ENCODE assay signal across 9 mouse cellular contexts in genomic region chr17:34261502-34261901, GRCm38 (mm10). TPM values are rescaled to one million over a fixed set of nuclear protein-coding genes. Genes with fewer than 3 reads are reported as not detected.
DNase-seq lines count a peak whose midpoint lies in the region; ATAC-seq and TF ChIP-seq lines count a peak whose summit lies in the region.
"Had no signal": no experiment of that assay in that cellular context is flagged by ENCODE, and none has a peak within 500 bp of the region (broad histone marks: within the 10 kb centered on the region; RNA-seq: fewer than 3 reads in every experiment).

No protein-coding gene starts in this region.

- no peak for TF ChIP-seq EP300 in liver, postnatal 0 days (IDR thresholded peaks at IDR 0.05; ENCODE audit: low read depth)

- no peak for TF ChIP-seq CTCF in liver, postnatal 0 days (IDR thresholded peaks at IDR 0.05; ENCODE audit: low read depth)
- TF ChIP-seq CTCF in kidney, adult 2 months (conservative IDR thresholded peaks at IDR 0.05; ENCODE audit: insufficient read depth, insufficient read length, low read depth, low read length) = no peak

- ATAC-seq in liver, postnatal 0 days = 0 out of 2 replicates have a peak, but pooled peaks have one; percentile 9
- ATAC-seq in liver, embryonic 12.5 days = no peak
- ATAC-seq in limb, embryonic 14.5 days (ENCODE audit: low FRiP score, low read depth) = peak; percentile 41
- peak; percentile 52 for ATAC-seq in neural tube, embryonic 12.5 days (ENCODE audit: low FRiP score, low read depth)
- ATAC-seq in stomach, embryonic 15.5 days (ENCODE audit: insufficient read depth, low FRiP score, low read depth) = peak; percentile 44; the same call in 1 of the 2 replicates

- H3K27ac ChIP-seq in liver, postnatal 0 days (ENCODE audit: low read depth) = no peak overlapping the region
- no peak overlapping the region for H3K27ac ChIP-seq in liver, embryonic 12.5 days
- H3K27ac ChIP-seq in kidney, adult 2 months (ENCODE audit: insufficient read depth, low read depth, low read length) = no peak overlapping the region
- no peak overlapping the region for H3K27ac ChIP-seq in limb, embryonic 14.5 days (replicated peaks; ENCODE audit: low read depth, low read length)
- no peak overlapping the region for H3K27ac ChIP-seq in neural tube, embryonic 12.5 days
- H3K27ac ChIP-seq in stomach, embryonic 15.5 days = no peak overlapping the region; the same call in 1 of the 2 replicates

- no peaks in the 10 kb centered on the region for H3K36me3 ChIP-seq in liver, postnatal 0 days (replicated peaks; ENCODE audit: insufficient read depth, low read length)
- H3K36me3 ChIP-seq in liver, embryonic 12.5 days = no peaks in the 10 kb centered on the region
- H3K36me3 ChIP-seq in kidney, adult 2 months (ENCODE audit: control insufficient read depth, insufficient read depth, low read length) = no peaks in the 10 kb centered on the region
- no peaks in the 10 kb centered on the region for H3K36me3 ChIP-seq in limb, embryonic 14.5 days (ENCODE audit: control insufficient read depth, insufficient read depth, low read length)
- no peaks in the 10 kb centered on the region for H3K36me3 ChIP-seq in neural tube, embryonic 12.5 days
- H3K36me3 ChIP-seq in stomach, embryonic 15.5 days = no peaks in the 10 kb centered on the region

- peak; percentile 37 for DNase-seq in liver, postnatal 0 days
- peak; percentile 86 to 89 for DNase-seq in cerebellum, postnatal 14 days
- DNase-seq in heart, adult 8-10 months (ENCODE audit: low spot score) = peak; percentile 86
- DNase-seq in kidney, adult 2 months = peak; percentile 89
- DNase-seq in limb, embryonic 14.5 days (ENCODE audit: low spot score) = peak; percentile 81

- H3K27me3 ChIP-seq in liver, postnatal 0 days (ENCODE audit: insufficient read depth, low read length) = peaks cover 41% of the 10 kb centered on the region
- peaks cover 73% of the 10 kb centered on the region for H3K27me3 ChIP-seq in liver, embryonic 12.5 days (replicated peaks)
- 0 out of 2 replicates have a peak, but pooled peaks cover 2% of the 10 kb centered on the region for H3K27me3 ChIP-seq in kidney, adult 2 months (replicated peaks; ENCODE audit: control insufficient read depth, insufficient read depth, low read length)
- H3K27me3 ChIP-seq in limb, embryonic 14.5 days (ENCODE audit: control insufficient read depth, insufficient read depth, low read length) = peaks cover 27% of the 10 kb centered on the region
- peaks cover 16% of the 10 kb centered on the region for H3K27me3 ChIP-seq in neural tube, embryonic 12.5 days (replicated peaks)
- peaks cover 33% of the 10 kb centered on the region for H3K27me3 ChIP-seq in stomach, embryonic 15.5 days (replicated peaks)

- WGBS in liver, postnatal 0 days (ENCODE audit: insufficient replicate concordance) = 27% methylated on average over 4 of the region's 4 CpGs
- 27% methylated on average over 4 of the region's 4 CpGs for WGBS in liver, embryonic 12.5 days (ENCODE audit: insufficient replicate concordance)
- 24% methylated on average over 4 of the region's 4 CpGs for WGBS in kidney, adult 2 months
- WGBS in limb, embryonic 14.5 days = 31% methylated on average over 4 of the region's 4 CpGs
- WGBS in neural tube, embryonic 12.5 days = 30% methylated on average over 4 of the region's 4 CpGs
- 29% methylated on average over 4 of the region's 4 CpGs for WGBS in stomach, embryonic 15.5 days

- no peak overlapping the region for H3K9ac ChIP-seq in liver, postnatal 0 days (replicated peaks)
- H3K9ac ChIP-seq in liver, embryonic 12.5 days = no peak overlapping the region
- H3K9ac ChIP-seq in limb, embryonic 14.5 days (ENCODE audit: low read depth, low read length, severe bottlenecking) = no peak overlapping the region
- H3K9ac ChIP-seq in neural tube, embryonic 12.5 days = no peak overlapping the region
- H3K9ac ChIP-seq in stomach, embryonic 15.5 days = no peak overlapping the region

- H3K4me1 ChIP-seq in liver, postnatal 0 days (ENCODE audit: insufficient read depth) = peaks cover 18% of the 10 kb centered on the region
- peaks cover 11% of the 10 kb centered on the region; the same call in 1 of the 2 replicates for H3K4me1 ChIP-seq in liver, embryonic 12.5 days
- H3K4me1 ChIP-seq in kidney, adult 2 months (ENCODE audit: control insufficient read depth, insufficient read depth, low read length) = no peaks in the 10 kb centered on the region
- H3K4me1 ChIP-seq in limb, embryonic 14.5 days (ENCODE audit: control insufficient read depth, insufficient read depth, low read length) = 0 out of 2 replicates have a peak, but pooled peaks cover 3% of the 10 kb centered on the region
- H3K4me1 ChIP-seq in neural tube, embryonic 12.5 days = peaks cover 20% of the 10 kb centered on the region
- H3K4me1 ChIP-seq in stomach, embryonic 15.5 days = peaks cover 23% of the 10 kb centered on the region

- no peak for TF ChIP-seq POLR2A in kidney, adult 2 months (IDR thresholded peaks at IDR 0.05; ENCODE audit: low read depth, low read length)
- no peak for TF ChIP-seq POLR2A in limb, embryonic 14.5 days (IDR thresholded peaks at IDR 0.05; ENCODE audit: borderline replicate concordance, extremely low read depth, insufficient read depth, insufficient read length)

- H3K4me3 ChIP-seq in liver, postnatal 0 days (ENCODE audit: low read depth, low read length) = no peak overlapping the region
- no peak overlapping the region for H3K4me3 ChIP-seq in liver, embryonic 12.5 days
- no peak overlapping the region for H3K4me3 ChIP-seq in kidney, adult 2 months (ENCODE audit: insufficient read depth, low read depth, low read length)
- no peak overlapping the region for H3K4me3 ChIP-seq in limb, embryonic 14.5 days (replicated peaks; ENCODE audit: low read length)
- no peak overlapping the region for H3K4me3 ChIP-seq in neural tube, embryonic 12.5 days
- no peak overlapping the region for H3K4me3 ChIP-seq in stomach, embryonic 15.5 days (replicated peaks)
- H3K4me3 ChIP-seq: megakaryocyte, embryonic 14.5 days had no signal

- H3K4me2 ChIP-seq in liver, postnatal 0 days (ENCODE audit: low read depth, low read length) = no peak overlapping the region
- H3K4me2 ChIP-seq in liver, embryonic 12.5 days = no peak overlapping the region
- no peak overlapping the region for H3K4me2 ChIP-seq in limb, embryonic 14.5 days (replicated peaks; ENCODE audit: low read depth, low read length, severe bottlenecking)
- no peak overlapping the region for H3K4me2 ChIP-seq in neural tube, embryonic 12.5 days (replicated peaks)
- H3K4me2 ChIP-seq in stomach, embryonic 15.5 days = no peak overlapping the region

- H3K9me3 ChIP-seq in liver, postnatal 0 days (ENCODE audit: low read length) = no peaks in the 10 kb centered on the region
- no peaks in the 10 kb centered on the region for H3K9me3 ChIP-seq in liver, embryonic 12.5 days (replicated peaks)
- no peaks in the 10 kb centered on the region for H3K9me3 ChIP-seq in limb, embryonic 14.5 days (ENCODE audit: control insufficient read depth, low read length)
- no peaks in the 10 kb centered on the region for H3K9me3 ChIP-seq in neural tube, embryonic 12.5 days
- no peaks in the 10 kb centered on the region for H3K9me3 ChIP-seq in stomach, embryonic 15.5 days

RNA-seq across cellular contexts. Expression of gene H2-Ab1, which starts 4.0 kb away (rescaled TPM):
- 22.7 and 24.9 TPM in 2 replicates for polyA plus RNA-seq in liver, postnatal 0 days (2015; fragmentation: Nextera tagmentation; extraction: Ambion mirVana)
- 2.9 and 3.1 TPM in 2 replicates for polyA plus RNA-seq in liver, embryonic 12.5 days (2016; fragmentation: Nextera tagmentation; extraction: Ambion mirVana)
- 10 to 100 TPM; 13.2 to 19.1 (median 15.6) TPM for total RNA-seq in heart, adult 8-10 months (2022)
- 419 and 490 TPM in 2 replicates for polyA plus RNA-seq in kidney, adult 2 months (2012; rRNA removed)
- polyA plus RNA-seq in limb, embryonic 14.5 days (2012; rRNA removed) = 4.8 and 5.6 TPM in 2 replicates
- polyA plus RNA-seq in limb, embryonic 14.5 days (2014; fragmentation: Nextera tagmentation; extraction: Ambion mirVana) = 7.6 and 8.0 TPM in 2 replicates
- polyA plus RNA-seq in neural tube, embryonic 12.5 days (2016; fragmentation: Nextera tagmentation; extraction: Ambion mirVana) = 1.6 and 2.2 TPM in 2 replicates
- polyA plus RNA-seq in stomach, embryonic 15.5 days (2015; fragmentation: Nextera tagmentation; extraction: Ambion mirVana) = 13.3 and 18.1 TPM in 2 replicates

RNA-seq across cellular contexts. Expression of gene H2-Ob, which starts 22.8 kb away (rescaled TPM):
- 1.1 and 1.2 TPM in 2 replicates for polyA plus RNA-seq in liver, postnatal 0 days (2015; fragmentation: Nextera tagmentation; extraction: Ambion mirVana)
- polyA plus RNA-seq in liver, embryonic 12.5 days (2016; fragmentation: Nextera tagmentation; extraction: Ambion mirVana) = 0.05 and 0.19 TPM in 2 replicates
- 1 to 10 TPM in 1 of 4 experiments, under 1 TPM in 3; 0.41 to 1.5 (median 0.51) TPM for total RNA-seq in heart, adult 8-10 months (2022)
- 2.3 and 15.1 TPM in 2 replicates for polyA plus RNA-seq in kidney, adult 2 months (2012; rRNA removed)
- polyA plus RNA-seq in limb, embryonic 14.5 days (2012; rRNA removed) = 0.06 and 0.23 TPM in 2 replicates
- 0.11 TPM in 1 of 2 replicates, not detected in the other for polyA plus RNA-seq in limb, embryonic 14.5 days (2014; fragmentation: Nextera tagmentation; extraction: Ambion mirVana)
- not detected in 2 replicates for polyA plus RNA-seq in neural tube, embryonic 12.5 days (2016; fragmentation: Nextera tagmentation; extraction: Ambion mirVana)
- polyA plus RNA-seq in stomach, embryonic 15.5 days (2015; fragmentation: Nextera tagmentation; extraction: Ambion mirVana) = 0.17 and 0.18 TPM in 2 replicates

RNA-seq across cellular contexts. Expression of gene H2-Aa, which starts 26.1 kb away (rescaled TPM):
- 12.0 and 15.3 TPM in 2 replicates for polyA plus RNA-seq in liver, postnatal 0 days (2015; fragmentation: Nextera tagmentation; extraction: Ambion mirVana)
- polyA plus RNA-seq in liver, embryonic 12.5 days (2016; fragmentation: Nextera tagmentation; extraction: Ambion mirVana) = 0.11 TPM in 1 of 2 replicates, not detected in the other
- total RNA-seq in heart, adult 8-10 months (2022) = 10 to 100 TPM; 15.7 to 28.3 (median 26.7) TPM
- 192 and 298 TPM in 2 replicates for polyA plus RNA-seq in kidney, adult 2 months (2012; rRNA removed)
- polyA plus RNA-seq in limb, embryonic 14.5 days (2012; rRNA removed) = 2.0 and 2.9 TPM in 2 replicates
- polyA plus RNA-seq in limb, embryonic 14.5 days (2014; fragmentation: Nextera tagmentation; extraction: Ambion mirVana) = 4.1 and 4.5 TPM in 2 replicates
- polyA plus RNA-seq in neural tube, embryonic 12.5 days (2016; fragmentation: Nextera tagmentation; extraction: Ambion mirVana) = 0.16 TPM in 1 of 2 replicates, not detected in the other
- polyA plus RNA-seq in stomach, embryonic 15.5 days (2015; fragmentation: Nextera tagmentation; extraction: Ambion mirVana) = 4.9 and 5.7 TPM in 2 replicates

RNA-seq across cellular contexts. Expression of gene H2-Eb1, which starts 44.2 kb away (rescaled TPM):
- 8.2 and 9.3 TPM in 2 replicates for polyA plus RNA-seq in liver, postnatal 0 days (2015; fragmentation: Nextera tagmentation; extraction: Ambion mirVana)
- 0.15 and 0.37 TPM in 2 replicates for polyA plus RNA-seq in liver, embryonic 12.5 days (2016; fragmentation: Nextera tagmentation; extraction: Ambion mirVana)
- 10 to 100 TPM; 15.1 to 32.1 (median 26.2) TPM for total RNA-seq in heart, adult 8-10 months (2022)
- polyA plus RNA-seq in kidney, adult 2 months (2012; rRNA removed) = 128 and 174 TPM in 2 replicates
- polyA plus RNA-seq in limb, embryonic 14.5 days (2012; rRNA removed) = 1.6 and 2.4 TPM in 2 replicates
- 3.4 and 4.6 TPM in 2 replicates for polyA plus RNA-seq in limb, embryonic 14.5 days (2014; fragmentation: Nextera tagmentation; extraction: Ambion mirVana)
- 1.8 and 2.3 TPM in 2 replicates for polyA plus RNA-seq in neural tube, embryonic 12.5 days (2016; fragmentation: Nextera tagmentation; extraction: Ambion mirVana)
- polyA plus RNA-seq in stomach, embryonic 15.5 days (2015; fragmentation: Nextera tagmentation; extraction: Ambion mirVana) = 4.8 and 5.0 TPM in 2 replicates

RNA-seq across cellular contexts. Expression of gene Tap2, which starts 58.2 kb away (rescaled TPM):
- 9.8 and 10.5 TPM in 2 replicates for polyA plus RNA-seq in liver, postnatal 0 days (2015; fragmentation: Nextera tagmentation; extraction: Ambion mirVana)
- 5.6 and 6.9 TPM in 2 replicates for polyA plus RNA-seq in liver, embryonic 12.5 days (2016; fragmentation: Nextera tagmentation; extraction: Ambion mirVana)
- total RNA-seq in heart, adult 8-10 months (2022) = 10 to 100 TPM; 21.4 to 25.3 (median 24.6) TPM
- 25.0 and 29.2 TPM in 2 replicates for polyA plus RNA-seq in kidney, adult 2 months (2012; rRNA removed)
- polyA plus RNA-seq in limb, embryonic 14.5 days (2012; rRNA removed) = 2.9 and 3.0 TPM in 2 replicates
- polyA plus RNA-seq in limb, embryonic 14.5 days (2014; fragmentation: Nextera tagmentation; extraction: Ambion mirVana) = 2.3 and 2.4 TPM in 2 replicates
- polyA plus RNA-seq in neural tube, embryonic 12.5 days (2016; fragmentation: Nextera tagmentation; extraction: Ambion mirVana) = 0.89 and 1.7 TPM in 2 replicates
- 5.5 and 7.0 TPM in 2 replicates for polyA plus RNA-seq in stomach, embryonic 15.5 days (2015; fragmentation: Nextera tagmentation; extraction: Ambion mirVana)

Comparison
In these comparisons a context has a peak if more than half of its experiments do, and no peak if none do; other contexts are left out.
1. DNase-seq: peak in every context shown above with its lines; median percentile 89 in kidney, adult 2 months; 88 in cerebellum, postnatal 14 days; 86 in heart, adult 8-10 months; 81 in limb, embryonic 14.5 days; 37 in liver, postnatal 0 days.
2. RNA of gene H2-Ab1, which starts 4.0 kb away (polyA plus RNA-seq): 419 to 490 TPM in kidney, adult 2 months; 22.7 to 24.9 TPM in liver, postnatal 0 days, 13.3 to 18.1 TPM in stomach, embryonic 15.5 days, 4.8 to 8.0 TPM in limb, embryonic 14.5 days, 2.9 to 3.1 TPM in liver, embryonic 12.5 days and 1.6 to 2.2 TPM in neural tube, embryonic 12.5 days; every median in the first group is over 10 times any median in the second.
3. RNA of gene H2-Aa, which starts 26.1 kb away (polyA plus RNA-seq): 192 to 298 TPM in kidney, adult 2 months; 12.0 to 15.3 TPM in liver, postnatal 0 days, 4.9 to 5.7 TPM in stomach, embryonic 15.5 days, 2.0 to 4.5 TPM in limb, embryonic 14.5 days, 0.16 TPM in neural tube, embryonic 12.5 days and 0.11 TPM in liver, embryonic 12.5 days; every median in the first group is over 10 times any median in the second.